Mouse (Mus musculus) liver, embryonic 13.5 days (tissue): Measurements from ENCODE around the gene Dmrtb1. TPM values are rescaled to one million over a fixed set of nuclear protein-coding genes. Genes with fewer than 3 reads are reported as not detected.
A peak's percentile ranks its signal among the peaks of the same experiment; 100 is the strongest.

ENCODE experiments used
- ATAC-seq: fragments of 200-750 bp; cut with Nextera tagmentation; 2 replicates; pipeline ENCODE4 v1.8.0; 2017; ENCODE audit warnings: low read depth, mild to moderate bottlenecking, moderate number of reproducible peaks, moderate library complexity
- DNase-seq: peaks from one replicate; pipeline ENCODE4 v3.0.0; 2022
- H3K27ac ChIP-seq: fragments of 300-500 bp; sonication (generic); 2 replicates; pipeline ENCODE4 v1.5.1; 2015; ENCODE audit warnings: moderate library complexity, mild to moderate bottlenecking, inconsistent platforms
- H3K27me3 ChIP-seq: fragments of 300-500 bp; sonication (generic); 2 replicates; pipeline ENCODE4 v1.6.1; 2015; ENCODE audit warnings: mild to moderate bottlenecking, inconsistent platforms
- H3K36me3 ChIP-seq: fragments of 300-500 bp; sonication (generic); 2 replicates; pipeline ENCODE4 v1.6.1; 2015; ENCODE audit warnings: mild to moderate bottlenecking, inconsistent platforms
- H3K4me1 ChIP-seq: fragments of 300-500 bp; sonication (generic); replicated peaks from 2 replicates; pipeline ENCODE4 v1.6.1; 2015; ENCODE audit warnings: inconsistent platforms
- H3K4me2 ChIP-seq: fragments of 300-500 bp; sonication (generic); 2 replicates; pipeline ENCODE4 v1.6.1; 2015; ENCODE audit warnings: inconsistent platforms, mild to moderate bottlenecking, moderate library complexity
- H3K4me3 ChIP-seq: fragments of 300-500 bp; sonication (generic); replicated peaks from 2 replicates; pipeline ENCODE4 v1.5.1; 2015; ENCODE audit warnings: mild to moderate bottlenecking, inconsistent platforms
- H3K9ac ChIP-seq: fragments of 300-500 bp; sonication (generic); 2 replicates; pipeline ENCODE4 v1.6.1; 2015; ENCODE audit warnings: mild to moderate bottlenecking, inconsistent platforms
- H3K9me3 ChIP-seq: fragments of 300-500 bp; sonication (generic); replicated peaks from 2 replicates; pipeline ENCODE4 v1.6.1; 2016; ENCODE audit warnings: inconsistent platforms
- WGBS: fragments of 180-500 bp; shearing (Covaris S2); methylation state at CpG from one replicate; pipeline ENCODE4 v1.1.7; 2015; ENCODE audit not compliant: insufficient replicate concordance; 5-methylcytosine and 5-hydroxymethylcytosine counted together
- polyA plus RNA-seq: library from polyadenylated mRNA; unstranded; fragments of >200 nt; fragmentation: Nextera tagmentation; extraction: Ambion mirVana; gene quantifications from 2 replicates; pipeline ENCODE4 v1.2.1, GENCODE M21; 2015

Gene Dmrtb1
- polyA plus RNA-seq, 1 experiment from 2014 or later, result not detected

- H3K27me3 ChIP-seq, result peaks cover 16% of the 10 kb centered on the region
- H3K9me3 ChIP-seq, result no peaks in the 10 kb centered on the region
- H3K36me3 ChIP-seq, result no peaks in the 10 kb centered on the region
- ATAC-seq (no peak), DNase-seq (no peak)
- 46% methylated on average over 15 of the region's 15 CpGs for WGBS
- H3K4me2 ChIP-seq, result no peak overlapping the region
- H3K4me3 ChIP-seq, result no peak overlapping the region
- no peak overlapping the region for H3K9ac ChIP-seq
- H3K4me1 ChIP-seq, result no peaks in the 10 kb centered on the region
- no peak overlapping the region for H3K27ac ChIP-seq
Measured at GRCm38 (mm10) chr4:107680311-107681098, 3.5 kb downstream of the Dmrtb1 start.

- H3K9me3 ChIP-seq, result no peaks in the 10 kb centered on the region
- 51% methylated on average over 10 of the region's 10 CpGs for WGBS
- no peaks in the 10 kb centered on the region for H3K36me3 ChIP-seq
Measured at GRCm38 (mm10) chr4:107675645-107676044, 8.4 kb downstream of the Dmrtb1 start.

GRCm38 (mm10) chr4:107674322-107674644 is 9.7 kb downstream of the Dmrtb1 start:
- 25% methylated on average over 5 of the region's 5 CpGs for WGBS
- Histone ChIP-seq H3K36me3 (no peaks in the 10 kb centered on the region), H3K4me3 (no peak overlapping the region), H3K27ac (no peak overlapping the region), H3K9me3 (no peaks in the 10 kb centered on the region), H3K9ac (no peak overlapping the region), H3K4me2 (no peak overlapping the region), H3K4me1 (peaks cover 7% of the 10 kb centered on the region; the same call in 1 of the 2 replicates), H3K27me3 (peaks cover 45% of the 10 kb centered on the region)
- ATAC-seq, result no peak
- DNase-seq, result no peak

More at GRCm38 (mm10) chr4:107675645-107676044, 8.4 kb downstream of the Dmrtb1 start:
- DNase-seq (no peak), ATAC-seq (no peak)
- Histone ChIP-seq H3K4me1 (peaks cover 7% of the 10 kb centered on the region; the same call in 1 of the 2 replicates), H3K27me3 (peaks cover 47% of the 10 kb centered on the region), H3K9ac (no peak overlapping the region), H3K4me3 (no peak overlapping the region), H3K4me2 (no peak overlapping the region), H3K27ac (no peak overlapping the region)

- H3K9ac ChIP-seq, result no peak overlapping the region
- WGBS, result 21% methylated on average over 23 of the region's 23 CpGs
- peak; percentile 51 for DNase-seq
- peak; percentile 59 for ATAC-seq
- H3K4me3 ChIP-seq, result no peak overlapping the region
- peaks cover 7% of the 10 kb centered on the region; the same call in 1 of the 2 replicates for H3K4me1 ChIP-seq
- no peak overlapping the region for H3K27ac ChIP-seq
- H3K27me3 ChIP-seq, result peaks cover 45% of the 10 kb centered on the region
- no peak overlapping the region for H3K4me2 ChIP-seq
- H3K9me3 ChIP-seq, result no peaks in the 10 kb centered on the region
- H3K36me3 ChIP-seq, result no peaks in the 10 kb centered on the region
Measured at GRCm38 (mm10) chr4:107673638-107674321, 10.2 kb downstream of the Dmrtb1 start.

- no peak overlapping the region for H3K4me3 ChIP-seq
- DNase-seq, result no peak
- H3K4me1 ChIP-seq, result peaks cover 7% of the 10 kb centered on the region; the same call in 1 of the 2 replicates
- H3K36me3 ChIP-seq, result no peaks in the 10 kb centered on the region
- no peak overlapping the region for H3K9ac ChIP-seq
- no peak for ATAC-seq
- no peak overlapping the region for H3K4me2 ChIP-seq
- 49% methylated on average over 5 of the region's 5 CpGs for WGBS
- peaks cover 43% of the 10 kb centered on the region for H3K27me3 ChIP-seq
- H3K9me3 ChIP-seq, result no peaks in the 10 kb centered on the region
- H3K27ac ChIP-seq, result no peak overlapping the region
Measured at GRCm38 (mm10) chr4:107670731-107671130, 13.3 kb downstream of the Dmrtb1 start.

- ATAC-seq, result no peak
- H3K36me3 ChIP-seq, result no peaks in the 10 kb centered on the region
- H3K27me3 ChIP-seq, result peaks cover 25% of the 10 kb centered on the region
- no peak for DNase-seq
- no peak overlapping the region for H3K27ac ChIP-seq
- no peaks in the 10 kb centered on the region for H3K9me3 ChIP-seq
- H3K4me2 ChIP-seq, result no peak overlapping the region
- H3K4me1 ChIP-seq, result no peaks in the 10 kb centered on the region
- no peak overlapping the region for H3K9ac ChIP-seq
- 64% methylated on average over 2 of the region's 2 CpGs for WGBS
- H3K4me3 ChIP-seq, result no peak overlapping the region
Measured at GRCm38 (mm10) chr4:107668514-107668913, 15.5 kb downstream of the Dmrtb1 start.

GRCm38 (mm10) chr4:107660649-107661048 is 23.4 kb downstream of the Dmrtb1 start:
- 77% methylated on average over 11 of the region's 11 CpGs for WGBS
- Histone ChIP-seq H3K27ac (no peak overlapping the region), H3K9me3 (no peaks in the 10 kb centered on the region), H3K4me2 (no peak overlapping the region), H3K27me3 (no peaks in the 10 kb centered on the region), H3K9ac (no peak overlapping the region), H3K4me3 (no peak overlapping the region), H3K36me3 (no peaks in the 10 kb centered on the region), H3K4me1 (no peaks in the 10 kb centered on the region)
- DNase-seq (no peak), ATAC-seq (no peak)

GRCm38 (mm10) chr4:107653280-107653643 is 30.8 kb downstream of the Dmrtb1 start:
- no peak for ATAC-seq
- DNase-seq, result no peak
- H3K36me3 ChIP-seq, result no peaks in the 10 kb centered on the region
- WGBS, result 59% methylated on average over 5 of the region's 5 CpGs
- H3K9me3 ChIP-seq, result no peaks in the 10 kb centered on the region
- 0 out of 2 replicates have a peak overlapping the region, but pooled peaks have one; percentile 29 for H3K4me3 ChIP-seq
- peaks cover 3% of the 10 kb centered on the region; the same call in 1 of the 2 replicates for H3K27me3 ChIP-seq
- peak overlapping the region; percentile 47; the same call in 1 of the 2 replicates for H3K9ac ChIP-seq
- H3K27ac ChIP-seq, result no peak overlapping the region
- no peak overlapping the region for H3K4me2 ChIP-seq
- H3K4me1 ChIP-seq, result peaks cover 20% of the 10 kb centered on the region

GRCm38 (mm10) chr4:107652598-107653279 is 31.3 kb downstream of the Dmrtb1 start:
- peak overlapping the region; percentile 47 for H3K9ac ChIP-seq
- H3K9me3 ChIP-seq, result no peaks in the 10 kb centered on the region
- H3K4me1 ChIP-seq, result peaks cover 20% of the 10 kb centered on the region
- H3K4me2 ChIP-seq, result peak overlapping the region; percentile 63
- ATAC-seq, result peak; percentile 92
- DNase-seq, result peak; percentile 65
- peaks cover 3% of the 10 kb centered on the region; the same call in 1 of the 2 replicates for H3K27me3 ChIP-seq
- 3% methylated on average over 7 of the region's 7 CpGs for whole genome bisulfite sequencing
- no peak overlapping the region for H3K27ac ChIP-seq
- H3K4me3 ChIP-seq, result peak overlapping the region; percentile 29; the same call in 1 of the 2 replicates
- no peaks in the 10 kb centered on the region for H3K36me3 ChIP-seq

- peaks cover 3% of the 10 kb centered on the region; the same call in 1 of the 2 replicates for H3K27me3 ChIP-seq
- 39% methylated on average over 12 of the region's 12 CpGs for WGBS
- H3K4me1 ChIP-seq, result peaks cover 20% of the 10 kb centered on the region
- H3K36me3 ChIP-seq, result no peaks in the 10 kb centered on the region
- DNase-seq, result no peak
- H3K4me2 ChIP-seq, result no peak overlapping the region
- H3K4me3 ChIP-seq, result no peak overlapping the region
- H3K9me3 ChIP-seq, result no peaks in the 10 kb centered on the region
- no peak overlapping the region for H3K9ac ChIP-seq
- H3K27ac ChIP-seq, result no peak overlapping the region
- ATAC-seq, result no peak
Measured at GRCm38 (mm10) chr4:107651021-107651496, 33.0 kb downstream of the Dmrtb1 start.

GRCm38 (mm10) chr4:107648959-107649485 is 35.0 kb downstream of the Dmrtb1 start:
- Histone ChIP-seq H3K27ac (no peak overlapping the region), H3K4me2 (no peak overlapping the region), H3K4me3 (no peak overlapping the region), H3K9me3 (no peaks in the 10 kb centered on the region), H3K27me3 (no peaks in the 10 kb centered on the region), H3K4me1 (peaks cover 20% of the 10 kb centered on the region), H3K36me3 (no peaks in the 10 kb centered on the region), H3K9ac (no peak overlapping the region)
- DNase-seq (no peak), ATAC-seq (no peak)
- WGBS, result 57% methylated on average over 5 of the region's 5 CpGs
